Mouse (Mus musculus) urinary bladder, postnatal 4 days (tissue): ENCODE data around the gene Bdkrb1.

Experiments used
- DNase-seq, 2 experiments: peaks; one replicate each; pipeline ENCODE4 v3.0.0; 2021 to 2022; ENCODE audit warnings: low spot score in 2 of 2

The Bdkrb1 gene

GRCm38 (mm10) chr12:105602581-105603210 is at the start of gene Bdkrb1:
Bdkrb1 (plus strand) TSS chr12:105603085.
- DNase-seq = no peak

- DNase-seq = no peak
These were observed 48.6 kb upstream of the Bdkrb1 start for GRCm38 (mm10) chr12:105554151-105554772.

GRCm38 (mm10) chr12:105555172-105555571 is 47.7 kb upstream of the Bdkrb1 start:
- no peak for DNase-seq

GRCm38 (mm10) chr12:105557250-105557925 is 45.5 kb upstream of the Bdkrb1 start:
- peak in 1 of 2 experiments; percentile 47 for DNase-seq

GRCm38 (mm10) chr12:105561007-105561534 is 41.8 kb upstream of the Bdkrb1 start:
- DNase-seq = no peak

GRCm38 (mm10) chr12:105562056-105562820 is 40.6 kb upstream of the Bdkrb1 start:
- no peak for DNase-seq

GRCm38 (mm10) chr12:105562936-105563680 is 39.8 kb upstream of the Bdkrb1 start, which contains the start of gene Bdkrb2:
Bdkrb2 (plus strand) TSS chr12:105563226.
- DNase-seq = peak in 1 of 2 experiments; percentile 43

- no peak for DNase-seq
These were observed 39.1 kb upstream of the Bdkrb1 start for GRCm38 (mm10) chr12:105563726-105564275.

GRCm38 (mm10) chr12:105565221-105565620 is 37.7 kb upstream of the Bdkrb1 start:
- DNase-seq = no peak

GRCm38 (mm10) chr12:105571867-105572266 is 31.0 kb upstream of the Bdkrb1 start:
- no peak for DNase-seq

GRCm38 (mm10) chr12:105572622-105573021 is 30.3 kb upstream of the Bdkrb1 start:
- DNase-seq = no peak

- no peak for DNase-seq
These were observed 28.5 kb upstream of the Bdkrb1 start for GRCm38 (mm10) chr12:105574356-105574755.

GRCm38 (mm10) chr12:105580490-105580889 is 22.4 kb upstream of the Bdkrb1 start:
- no peak for DNase-seq

- no peak for DNase-seq
These were observed 20.4 kb upstream of the Bdkrb1 start for GRCm38 (mm10) chr12:105582486-105582885.

GRCm38 (mm10) chr12:105583484-105583883 is 19.4 kb upstream of the Bdkrb1 start:
- no peak for DNase-seq

- DNase-seq = peak; percentile 67 to 75
These were observed 18.0 kb upstream of the Bdkrb1 start for GRCm38 (mm10) chr12:105584851-105585250.

GRCm38 (mm10) chr12:105587526-105587925 is 15.4 kb upstream of the Bdkrb1 start:
- no peak for DNase-seq

- no peak for DNase-seq
These were observed 12.1 kb upstream of the Bdkrb1 start for GRCm38 (mm10) chr12:105590786-105591185.

GRCm38 (mm10) chr12:105592361-105592761 is 10.5 kb upstream of the Bdkrb1 start:
- no peak for DNase-seq

- no peak for DNase-seq
These were observed 9.4 kb upstream of the Bdkrb1 start for GRCm38 (mm10) chr12:105593471-105593870.

- DNase-seq = no peak
These were observed 5.8 kb upstream of the Bdkrb1 start for GRCm38 (mm10) chr12:105597135-105597534.
